Mouse (Mus musculus) lung, adult 2 months (tissue): ENCODE measurements around the gene Borcs6. TPM values are rescaled to one million over a fixed set of nuclear protein-coding genes. Genes with fewer than 3 reads are reported as not detected.

ENCODE experiments used
- DNase-seq: peaks from one replicate; pipeline ENCODE4 v3.0.0; 2022
- H3K4me1 ChIP-seq: fragments of 200-500 bp; 2 replicates; pipeline ENCODE4 v1.6.1; 2011; ENCODE audit warnings: low read length; ENCODE audit not compliant: control insufficient read depth, insufficient read depth
- H3K4me3 ChIP-seq: fragments of 200-500 bp; replicated peaks from 2 replicates; pipeline ENCODE3; 2011; ENCODE audit warnings: low read depth, mild to moderate bottlenecking, control low read depth, low read length; ENCODE audit errors: extremely low read depth
- CTCF ChIP-seq: fragments of 200-500 bp; IDR thresholded peaks from 2 replicates; pipeline ENCODE4 v1.5.1; 2011; ENCODE audit warnings: mild to moderate bottlenecking, low read length, control low read depth; ENCODE audit not compliant: insufficient read depth
- POLR2A ChIP-seq: fragments of 200-500 bp; IDR thresholded peaks from 2 replicates; pipeline ENCODE4 v1.6.1; 2011; ENCODE audit warnings: low read depth, mild to moderate bottlenecking, control low read depth, low read length, borderline replicate concordance; ENCODE audit errors: extremely low read depth
- WGBS: fragments of 180-500 bp; shearing (Covaris S2); methylation state at CpG from one replicate; pipeline ENCODE4 v1.1.7; 2018; 5-methylcytosine and 5-hydroxymethylcytosine counted together
- polyA plus RNA-seq: library from polyadenylated mRNA; depleted of rRNA; stranded (reverse); fragments of >200 nt; gene quantifications from 2 replicates; pipeline ENCODE4 v1.2.3, GENCODE M21; 2012

Gene Borcs6
- polyA plus RNA-seq, 1 experiment, result 21.0 TPM

DNA sequence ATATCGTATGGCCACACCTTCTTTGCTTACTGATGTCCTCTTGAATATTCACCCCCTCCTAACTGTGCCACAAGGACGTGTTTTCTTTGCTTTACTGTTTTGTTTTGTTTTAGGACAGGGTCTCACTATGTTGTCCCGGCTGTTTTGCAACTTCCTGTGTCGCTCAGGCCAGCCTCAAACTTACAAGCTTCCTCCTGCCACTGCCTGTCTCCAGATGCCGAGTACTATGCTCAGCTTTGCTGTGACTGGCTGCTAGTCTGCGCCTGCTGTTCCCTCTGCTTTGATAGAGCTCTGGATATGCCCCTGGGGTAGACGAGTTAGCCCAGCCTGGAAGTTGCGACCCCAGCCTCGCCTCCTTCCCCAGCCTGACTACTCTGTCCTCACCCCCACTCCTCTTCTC, 26.0 kb upstream of the Borcs6 start:
- H3K4me1 ChIP-seq, result peaks cover 5% of the 10 kb centered on the region
- no peak overlapping the region for H3K4me3 ChIP-seq
- TF ChIP-seq POLR2A, result no peak
- no peak for TF ChIP-seq CTCF
- DNase-seq, result no peak
- WGBS, result 60% methylated on average over 9 of the region's 9 CpGs

GRCm38 (mm10) chr11:69034585-69034984, 24.9 kb upstream of the Borcs6 start:
- 93% methylated on average over 3 of the region's 3 CpGs for WGBS
- H3K4me3 ChIP-seq, result no peak overlapping the region
- TF ChIP-seq CTCF, result no peak
- DNase-seq, result no peak
- H3K4me1 ChIP-seq, result peaks cover 9% of the 10 kb centered on the region

- peak; percentile 12 for DNase-seq
- H3K4me1 ChIP-seq, result peaks cover 9% of the 10 kb centered on the region
- no peak overlapping the region for H3K4me3 ChIP-seq
- 86% methylated on average over 9 of the region's 9 CpGs for WGBS
- TF ChIP-seq CTCF, result no peak
- TF ChIP-seq POLR2A, result no peak
Observed at GRCm38 (mm10) chr11:69035411-69035810, 24.1 kb upstream of the Borcs6 start.

DNA sequence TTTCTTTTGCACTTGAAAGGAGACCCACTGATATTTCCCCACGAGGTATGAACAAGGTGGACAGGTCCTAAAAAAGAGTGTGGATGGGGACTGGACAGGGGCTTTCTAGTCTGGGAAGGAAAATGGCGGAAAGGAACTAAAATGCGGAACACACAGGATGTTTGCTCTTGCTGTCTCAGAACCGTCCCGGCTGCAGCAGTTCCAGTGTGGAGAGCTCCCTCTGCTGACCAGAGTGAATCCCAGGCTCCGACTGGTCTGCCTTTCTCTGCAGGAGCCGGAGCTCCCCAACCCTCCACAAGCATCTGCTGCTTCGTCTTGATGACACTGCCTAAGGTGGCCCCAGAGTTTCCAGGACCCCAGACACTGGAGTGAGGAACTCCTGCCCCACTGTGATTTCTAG, 23.7 kb upstream of the Borcs6 start:
- Histone ChIP-seq H3K4me3 (peak overlapping the region; percentile 45), H3K4me1 (peaks cover 9% of the 10 kb centered on the region)
- 2% methylated on average over 8 of the region's 8 CpGs for WGBS
- DNase-seq, result peak; percentile 73
- TF ChIP-seq POLR2A (peak; percentile 27; the same call in 1 of the 2 replicates), CTCF (peak; percentile 88)

- peak; percentile 91 for DNase-seq
- TF ChIP-seq CTCF (no peak), POLR2A (no peak)
- WGBS, result 9% methylated on average over 20 of the region's 20 CpGs
- H3K4me3 ChIP-seq, result peak overlapping the region; percentile 74
- peaks cover 9% of the 10 kb centered on the region for H3K4me1 ChIP-seq
Observed at GRCm38 (mm10) chr11:69036486-69037230, 22.9 kb upstream of the Borcs6 start.

DNA sequence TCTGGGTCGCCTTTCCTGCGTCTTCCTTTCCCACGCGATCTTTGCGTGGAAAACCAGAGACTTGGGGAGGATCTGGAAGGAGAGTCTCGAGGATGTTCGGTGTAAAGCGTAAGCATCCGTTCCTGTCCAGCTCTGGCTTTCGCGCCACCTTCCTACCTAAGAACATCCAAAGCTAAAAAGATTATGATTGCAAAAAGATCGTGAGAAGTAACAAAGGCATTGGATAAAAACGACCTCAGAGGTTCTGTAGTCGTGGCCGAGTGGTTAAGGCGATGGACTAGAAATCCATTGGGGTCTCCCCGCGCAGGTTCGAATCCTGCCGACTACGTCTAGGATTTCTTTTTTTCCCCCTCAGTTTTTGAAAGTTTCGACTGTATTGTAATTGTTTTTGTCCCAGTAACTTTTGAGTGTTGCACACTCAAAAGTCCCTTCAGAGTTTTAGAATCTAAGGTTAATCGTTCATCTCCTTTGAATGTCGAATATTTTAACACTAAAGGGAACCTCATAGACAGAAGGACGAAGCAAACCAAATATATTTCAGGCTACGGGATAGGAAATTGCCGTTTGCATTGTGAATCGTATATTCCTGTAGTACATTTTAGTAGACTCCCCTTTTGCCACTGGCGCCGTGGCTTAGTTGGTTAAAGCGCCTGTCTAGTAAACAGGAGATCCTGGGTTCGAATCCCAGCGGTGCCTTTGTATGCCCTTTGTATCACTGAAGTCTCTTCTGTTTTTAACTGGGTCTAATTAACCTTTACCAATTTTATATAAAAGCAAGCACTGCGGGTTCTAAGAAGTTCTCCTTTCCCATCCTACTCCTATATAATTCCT, 22.1 kb upstream of the Borcs6 start:
- peaks cover 9% of the 10 kb centered on the region for H3K4me1 ChIP-seq
- peak; percentile 76 for DNase-seq
- WGBS, result 2% methylated on average over 34 of the region's 34 CpGs
- TF ChIP-seq POLR2A, result no peak
- TF ChIP-seq CTCF, result no peak
- peak overlapping the region; percentile 74 for H3K4me3 ChIP-seq

DNA sequence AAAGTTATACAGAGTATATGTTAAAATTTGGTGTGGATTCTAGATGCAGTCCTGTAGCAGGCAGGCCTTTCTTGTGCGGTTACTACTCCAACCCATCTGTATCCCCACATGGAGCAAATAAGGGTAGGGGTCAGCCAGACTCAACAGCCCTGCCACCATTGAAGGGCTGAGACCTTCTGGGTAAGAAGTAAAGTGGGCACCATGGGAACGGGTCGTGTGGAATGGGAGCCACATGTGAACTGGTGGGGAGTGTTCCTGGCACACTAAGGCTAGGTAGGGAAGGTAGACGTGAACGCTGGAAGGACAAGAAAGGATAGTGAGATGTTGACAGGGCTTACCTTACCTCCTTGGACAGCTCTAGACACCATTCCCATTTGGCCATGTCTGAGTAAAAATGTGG, 21.3 kb upstream of the Borcs6 start:
- Histone ChIP-seq H3K4me1 (peaks cover 9% of the 10 kb centered on the region), H3K4me3 (no peak overlapping the region)
- WGBS, result 82% methylated on average over 5 of the region's 5 CpGs
- TF ChIP-seq POLR2A (no peak), CTCF (no peak)
- DNase-seq, result no peak

- peak; percentile 67 for DNase-seq
- WGBS, result 1% methylated on average over 54 of the region's 54 CpGs
- peaks cover 3% of the 10 kb centered on the region; the same call in 1 of the 2 replicates for H3K4me1 ChIP-seq
- peak within 1 kb of the TSS; percentile 60 for H3K4me3 ChIP-seq
- TF ChIP-seq CTCF (no peak), POLR2A (no peak)
Observed at GRCm38 (mm10) chr11:69045531-69046394, 13.8 kb upstream of the Borcs6 start, which contains the start of gene Aurkb. Gene Aurkb (plus strand): TSS chr11:69045647.

GRCm38 (mm10) chr11:69046395-69046774, 13.1 kb upstream of the Borcs6 start:
- TF ChIP-seq POLR2A, result no peak
- TF ChIP-seq CTCF, result no peak
- 13% methylated on average over 9 of the region's 9 CpGs for WGBS

DNA sequence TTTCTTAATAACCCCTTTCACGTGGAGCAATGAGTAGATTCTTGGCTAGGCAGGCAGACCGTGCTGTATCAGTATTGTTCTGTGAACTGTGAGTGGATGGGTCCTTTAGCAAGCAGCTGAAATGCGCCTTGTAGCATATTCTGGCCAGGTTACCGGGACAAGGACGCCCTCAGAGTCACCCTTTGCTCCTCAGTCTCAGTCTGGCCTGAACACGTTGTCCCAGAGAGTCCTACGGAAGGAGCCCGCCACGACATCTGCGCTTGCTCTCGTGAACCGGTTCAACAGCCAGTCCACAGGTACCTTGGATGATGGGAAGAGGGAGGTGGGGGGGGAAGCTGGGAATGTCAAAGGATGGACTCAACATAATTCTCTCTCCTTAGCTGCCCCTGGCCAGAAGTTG, 11.9 kb upstream of the Borcs6 start:
- peaks cover 3% of the 10 kb centered on the region; the same call in 1 of the 2 replicates for H3K4me1 ChIP-seq
- H3K4me3 ChIP-seq, result no peak overlapping the region
- TF ChIP-seq POLR2A, result no peak
- no peak for TF ChIP-seq CTCF
- WGBS, result 85% methylated on average over 12 of the region's 12 CpGs
- no peak for DNase-seq

More at GRCm38 (mm10) chr11:69046395-69046774, 13.1 kb upstream of the Borcs6 start:
- DNase-seq, result no peak
- no peak overlapping the region for H3K4me3 ChIP-seq
- peaks cover 3% of the 10 kb centered on the region; the same call in 1 of the 2 replicates for H3K4me1 ChIP-seq
